Mouse (Mus musculus) right cerebral cortex, postnatal 4 days (tissue): ENCODE data around the gene Syt14.

Experiments used
- DNase-seq: peaks from one replicate; pipeline ENCODE4 v3.0.0-alpha.2; 2022

Syt14 gene

GRCm38 (mm10) chr1:193035371-193036238 is at the start of gene Syt14:
Gene Syt14 (minus strand): TSS chr1:193035775.
- peak; percentile 72 for DNase-seq

GRCm38 (mm10) chr1:193084016-193084415 is 48.4 kb upstream of the Syt14 start:
- no peak for DNase-seq

GRCm38 (mm10) chr1:193083051-193083450 is 47.5 kb upstream of the Syt14 start:
- DNase-seq, result no peak

- no peak for DNase-seq
These were observed 46.8 kb upstream of the Syt14 start for GRCm38 (mm10) chr1:193082311-193082921.

GRCm38 (mm10) chr1:193062618-193063017 is 27.0 kb upstream of the Syt14 start:
- DNase-seq, result no peak

GRCm38 (mm10) chr1:193060167-193060566 is 24.6 kb upstream of the Syt14 start:
- no peak for DNase-seq

- no peak for DNase-seq
These were observed 24.0 kb upstream of the Syt14 start for GRCm38 (mm10) chr1:193059596-193059995.

GRCm38 (mm10) chr1:193054401-193054800 is 18.8 kb upstream of the Syt14 start:
- no peak for DNase-seq

- DNase-seq, result no peak
These were observed 17.5 kb upstream of the Syt14 start for GRCm38 (mm10) chr1:193053065-193053464.

GRCm38 (mm10) chr1:193047616-193048015 is 12.0 kb upstream of the Syt14 start:
- no peak for DNase-seq

GRCm38 (mm10) chr1:193042760-193043295 is 7.3 kb upstream of the Syt14 start:
- no peak for DNase-seq

- DNase-seq, result peak; percentile 23
These were observed 614 bp downstream of the Syt14 start for GRCm38 (mm10) chr1:193034951-193035370.

- DNase-seq, result no peak
These were observed 11.3 kb downstream of the Syt14 start for GRCm38 (mm10) chr1:193024311-193024710.

- DNase-seq, result no peak
These were observed 23.2 kb downstream of the Syt14 start for GRCm38 (mm10) chr1:193012351-193012750.

- no peak for DNase-seq
These were observed 24.4 kb downstream of the Syt14 start for GRCm38 (mm10) chr1:193011000-193011769.

- DNase-seq, result no peak
These were observed 31.0 kb downstream of the Syt14 start for GRCm38 (mm10) chr1:193004581-193004980.

- DNase-seq, result no peak
These were observed 31.6 kb downstream of the Syt14 start for GRCm38 (mm10) chr1:193003953-193004352.

GRCm38 (mm10) chr1:193002307-193002706 is 33.3 kb downstream of the Syt14 start:
- no peak for DNase-seq

GRCm38 (mm10) chr1:193001587-193001986 is 34.0 kb downstream of the Syt14 start:
- DNase-seq, result no peak

- DNase-seq, result no peak
These were observed 34.7 kb downstream of the Syt14 start for GRCm38 (mm10) chr1:193000908-193001307.

- DNase-seq, result no peak
These were observed 41.2 kb downstream of the Syt14 start for GRCm38 (mm10) chr1:192994179-192994873.

- no peak for DNase-seq
These were observed 42.1 kb downstream of the Syt14 start for GRCm38 (mm10) chr1:192993491-192993890.

GRCm38 (mm10) chr1:192987203-192987602 is 48.4 kb downstream of the Syt14 start:
- no peak for DNase-seq
